Mouse (Mus musculus) megakaryocyte-erythroid progenitor cell, adult 5-6 weeks (primary cell): ENCODE data around the gene Palld. TPM values are rescaled to one million over a fixed set of nuclear protein-coding genes. Genes with fewer than 3 reads are reported as not detected.

Experiments
- ATAC-seq: replicated peaks from 2 replicates; pipeline ENCODE4 v1.8.0; 2016; ENCODE audit warnings: mild to moderate bottlenecking, inconsistent platforms; ENCODE audit not compliant: severe bottlenecking, poor library complexity, low FRiP score, low TSS enrichment
- total RNA-seq, 2 experiments: library from RNA; stranded (forward) in 1 of 2; stranded (reverse) in 1 of 2; fragments of 200-1000, 215-1000 nt in 1 of 2; fragments of >200 nt in 1 of 2; fragmentation: Nextera tagmentation in 1 of 2; gene quantifications; 2 replicates each; pipeline ENCODE4 v1.2.3; 2014 to 2017

The Palld gene
- total RNA-seq, 2 experiments from 2014 or later = 0.70 TPM; not detected in 1

DNA sequence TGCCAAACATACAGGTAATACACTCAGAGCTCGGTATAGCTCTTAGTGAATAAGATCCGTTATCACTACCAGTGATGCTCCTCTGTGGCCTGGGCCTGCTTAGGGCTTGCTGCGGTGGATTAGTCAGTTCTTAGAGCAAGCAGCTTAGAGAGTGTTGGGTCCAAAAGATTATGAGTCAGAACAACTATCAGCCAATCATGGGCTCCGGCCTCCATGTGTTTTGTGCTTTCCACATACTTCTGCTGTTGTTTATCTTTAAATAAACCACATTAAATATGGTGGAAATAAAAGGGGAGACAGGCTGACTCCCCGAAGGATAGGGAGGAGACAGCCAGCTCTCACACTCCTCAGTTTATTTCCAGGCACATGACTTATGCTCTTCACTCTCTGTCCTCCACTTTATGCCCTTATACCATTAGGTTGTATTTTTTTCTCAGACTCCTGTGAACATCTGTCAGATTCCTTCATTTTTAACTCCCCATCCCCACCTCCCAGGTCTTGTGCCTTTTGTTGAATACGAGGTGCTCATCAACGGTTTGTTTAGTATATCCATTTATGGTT lies 119.5 kb downstream of the Palld start:
- no peak for ATAC-seq

DNA sequence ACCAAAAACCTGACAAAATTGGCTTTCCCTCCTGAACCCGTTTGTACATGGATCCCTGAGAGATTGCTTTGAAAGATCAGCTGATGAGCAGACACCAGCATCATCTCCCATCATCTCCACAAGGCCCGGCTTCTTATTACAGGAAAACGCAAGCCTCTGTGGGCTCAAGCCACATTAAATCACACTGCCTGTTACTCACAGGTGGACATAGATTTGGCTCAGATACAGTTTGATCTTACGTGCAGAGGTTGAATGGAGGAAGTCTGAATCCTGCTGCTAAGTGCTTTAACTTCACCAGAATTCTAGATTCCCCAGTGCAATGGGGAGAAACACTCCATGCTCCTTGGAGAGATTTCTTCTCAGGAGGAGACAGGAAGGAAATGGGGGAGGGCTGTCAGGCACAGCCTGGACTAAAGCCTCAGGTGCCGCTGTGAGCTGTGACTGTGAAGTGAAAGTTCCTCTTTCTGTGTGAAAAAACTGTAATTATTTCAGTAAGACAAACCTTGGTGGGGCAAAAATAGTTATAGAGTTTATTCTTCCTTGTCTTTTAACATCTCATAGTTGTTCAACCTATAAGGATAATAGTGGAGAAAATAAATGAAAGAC lies 121.7 kb downstream of the Palld start:
- ATAC-seq = no peak

DNA sequence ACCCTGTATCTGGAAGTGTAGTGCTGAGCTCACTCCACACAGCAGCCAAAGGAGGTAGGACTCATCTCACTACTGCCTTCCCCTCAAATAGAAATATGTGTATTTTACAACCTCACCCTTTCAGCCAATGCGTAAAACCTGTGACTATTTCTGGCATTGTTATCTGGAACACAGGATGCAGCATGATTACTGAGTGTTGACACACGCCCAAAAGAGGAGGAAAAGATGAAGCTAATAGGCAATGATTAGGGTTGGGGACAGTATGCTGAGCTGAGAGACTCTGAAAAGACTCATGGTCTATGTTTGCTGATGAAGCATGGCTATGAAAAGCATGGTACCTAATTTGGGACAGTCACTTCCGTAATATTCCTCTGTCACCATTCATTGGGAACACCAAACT lies 124.3 kb downstream of the Palld start:
- ATAC-seq = no peak

DNA sequence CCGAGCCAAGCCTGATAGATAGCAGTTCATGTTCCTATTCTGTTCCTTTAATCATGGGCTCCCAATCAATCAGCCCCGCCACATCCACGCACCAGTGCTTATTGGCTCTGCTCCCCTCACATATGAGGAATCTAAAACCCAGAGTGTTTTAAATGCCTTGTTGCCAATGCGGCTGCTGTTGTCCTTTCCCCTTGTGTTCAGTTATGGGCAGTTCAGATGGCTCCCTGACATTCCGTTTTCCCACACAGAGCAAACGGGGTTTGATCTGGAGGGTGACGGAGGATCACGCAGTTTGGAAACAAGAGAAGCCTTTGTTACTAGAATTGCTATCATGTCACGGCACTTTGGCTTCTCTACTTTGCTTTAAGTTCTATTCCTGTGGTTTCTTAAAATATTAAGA lies 125.9 kb downstream of the Palld start:
- ATAC-seq = no peak

DNA sequence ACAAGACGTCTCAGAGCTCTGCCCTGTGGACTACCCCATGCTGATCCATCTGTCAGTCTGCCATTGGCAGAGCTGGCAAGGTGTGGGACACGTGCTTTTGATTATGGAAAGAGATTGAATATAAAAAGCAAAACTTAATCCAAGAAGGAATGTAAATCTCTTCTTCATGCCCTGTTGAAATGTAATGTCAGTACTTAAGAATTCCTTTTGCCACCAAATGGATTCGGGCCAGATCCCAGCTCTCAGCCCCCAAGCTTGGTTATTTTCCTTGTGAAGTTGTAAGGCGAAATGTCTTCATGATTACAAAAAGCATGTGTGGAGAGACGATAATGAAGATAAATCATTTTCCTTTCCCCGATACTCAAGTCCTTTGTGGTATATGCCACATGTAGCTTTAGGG lies 126.6 kb downstream of the Palld start:
- ATAC-seq = no peak

DNA sequence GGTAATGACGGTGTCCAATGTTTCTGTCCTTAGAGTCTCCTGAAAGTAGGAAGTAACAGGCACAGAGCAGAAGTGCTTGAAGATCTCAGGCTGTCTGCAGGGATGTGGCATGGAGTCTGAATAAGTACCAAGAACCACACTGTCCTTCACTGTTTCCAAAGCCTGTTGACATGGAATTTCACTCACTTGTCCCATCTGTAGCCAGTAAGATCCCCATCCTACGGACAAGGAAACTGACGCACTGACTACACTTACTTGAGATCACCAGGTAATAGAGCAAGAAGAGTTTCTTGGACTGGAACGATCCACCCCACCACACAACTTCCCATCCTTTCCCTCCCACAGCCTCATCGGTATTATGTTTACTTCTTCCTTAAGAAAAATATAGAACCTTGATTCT lies 128.3 kb downstream of the Palld start:
- ATAC-seq = no peak

DNA sequence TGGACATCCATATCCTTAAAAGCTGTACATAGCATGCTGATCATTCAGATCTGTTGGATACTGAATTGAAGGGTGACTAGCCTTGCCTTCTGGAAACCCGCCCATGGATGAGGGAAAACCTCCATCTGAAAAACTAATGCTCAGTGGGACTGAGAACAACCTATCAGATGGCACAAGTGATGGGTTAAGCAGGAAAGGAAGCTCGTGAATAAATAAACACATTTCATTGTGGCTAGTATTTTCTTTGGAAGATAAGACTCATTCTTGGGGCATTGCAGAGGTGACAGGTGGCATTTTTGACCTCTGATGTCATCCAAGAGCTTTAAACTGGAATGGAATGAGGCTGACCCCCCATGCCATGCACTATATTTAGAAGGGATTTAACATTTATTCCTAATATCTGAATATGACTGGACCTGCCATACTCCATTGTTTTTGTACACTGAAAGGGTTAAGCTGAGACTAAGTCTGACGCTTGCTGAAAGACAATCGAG lies 128.8 kb downstream of the Palld start:
- ATAC-seq = no peak

DNA sequence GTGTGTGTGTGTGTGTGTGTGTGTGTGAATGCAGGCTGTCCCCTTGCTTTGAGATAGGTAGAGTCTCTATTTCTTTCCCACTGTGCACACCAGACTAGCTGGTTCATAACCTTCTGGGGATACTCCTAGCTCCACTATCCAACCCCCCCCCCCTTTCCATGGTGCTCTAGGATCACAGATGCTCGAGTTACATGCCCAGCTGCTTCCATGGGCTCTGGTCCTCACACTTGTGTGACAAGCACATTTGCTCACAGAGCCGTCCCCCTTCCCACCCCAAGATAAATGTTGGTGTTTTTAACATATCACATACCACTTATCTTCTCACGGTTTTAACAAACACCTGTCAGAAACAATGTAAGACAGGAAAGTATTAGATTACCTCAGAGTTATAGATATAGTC lies 131.2 kb downstream of the Palld start:
- no peak for ATAC-seq

DNA sequence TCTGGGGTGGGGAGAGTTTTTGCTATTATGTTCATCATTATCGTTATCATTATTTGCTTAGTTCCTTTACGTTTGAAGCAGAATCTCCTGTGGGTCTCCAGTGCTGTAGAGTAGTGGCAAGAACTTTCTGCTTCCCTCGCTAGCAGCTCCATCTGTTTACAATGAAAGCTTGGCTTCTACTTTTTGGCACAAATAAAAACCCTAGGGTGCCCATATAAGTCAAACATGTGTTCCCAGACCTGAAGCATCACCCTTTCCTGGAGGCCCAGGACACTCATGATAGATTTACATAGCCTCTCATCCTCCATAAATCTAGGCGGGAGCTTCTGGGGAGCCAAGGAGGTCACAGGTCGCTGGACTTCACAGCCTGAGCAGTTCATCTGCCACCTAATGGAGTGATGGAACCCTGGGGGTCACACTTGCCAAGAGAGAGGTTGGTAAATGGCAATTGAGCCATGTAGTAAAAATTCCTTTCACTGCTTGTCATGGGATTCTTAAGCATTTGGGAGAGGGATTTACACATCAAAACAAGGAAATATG lies 133.1 kb downstream of the Palld start:
- ATAC-seq = no peak

DNA sequence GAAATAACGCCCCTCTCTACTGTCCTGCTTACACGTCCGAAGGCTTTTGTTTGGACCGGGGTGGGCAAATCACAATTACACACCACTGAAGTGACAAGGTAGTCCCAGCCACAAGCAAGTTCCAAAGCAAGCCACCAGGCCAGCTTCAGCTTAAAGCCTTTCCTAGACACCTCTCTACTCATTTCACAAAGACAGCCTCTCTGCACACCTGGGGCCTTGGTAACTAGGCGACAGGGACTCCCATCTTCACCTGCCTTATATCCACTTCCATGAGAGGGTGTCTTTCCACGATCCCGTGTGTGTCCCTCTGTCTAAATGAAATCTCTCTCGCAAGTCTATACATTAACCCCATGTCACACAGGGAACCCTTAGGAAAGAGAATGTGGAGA lies 142.3 kb downstream of the Palld start:
- no peak for ATAC-seq

DNA sequence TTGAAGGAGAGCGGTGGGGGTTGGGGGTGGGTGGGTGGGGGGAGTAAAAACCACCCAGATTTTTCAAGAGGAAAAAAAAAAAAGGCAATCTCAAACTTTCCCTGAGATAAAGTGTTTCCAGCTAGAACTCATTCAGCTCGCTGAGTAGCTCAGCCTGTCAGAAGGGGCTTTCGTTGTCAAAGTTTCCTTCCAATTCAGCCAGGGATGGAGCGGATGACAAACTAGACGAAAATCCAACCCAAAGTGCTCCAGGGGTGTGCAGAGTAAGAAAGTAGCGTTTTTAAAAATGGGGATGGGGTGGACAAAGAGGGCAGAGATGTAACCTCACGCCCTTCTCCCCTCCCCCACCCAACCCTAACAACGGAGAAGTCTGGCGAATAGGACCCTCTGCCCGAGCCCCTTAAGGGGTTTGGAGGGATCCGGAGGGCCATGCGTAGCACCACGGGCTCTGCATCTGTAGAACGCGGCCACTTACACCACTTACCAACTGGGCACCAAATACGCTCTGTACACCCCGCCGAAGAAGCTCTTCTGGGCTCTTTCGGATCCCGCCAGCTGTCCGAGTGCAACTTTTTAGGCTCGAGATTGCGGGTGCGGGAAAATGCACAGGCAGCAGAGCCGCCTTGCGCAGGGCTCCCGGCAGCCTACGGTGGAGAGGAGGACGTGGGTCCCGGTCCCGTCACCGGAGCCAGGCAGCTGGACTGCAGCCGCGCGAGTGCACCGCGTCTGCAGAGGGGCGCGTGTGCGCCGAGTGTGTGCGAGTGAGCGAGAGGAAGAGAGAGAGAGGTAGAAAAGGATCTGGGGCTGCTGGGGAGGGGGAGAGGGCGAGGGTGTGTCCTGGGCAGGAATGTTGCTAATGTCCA lies 142.9 kb downstream of the Palld start:
- ATAC-seq = no peak

DNA sequence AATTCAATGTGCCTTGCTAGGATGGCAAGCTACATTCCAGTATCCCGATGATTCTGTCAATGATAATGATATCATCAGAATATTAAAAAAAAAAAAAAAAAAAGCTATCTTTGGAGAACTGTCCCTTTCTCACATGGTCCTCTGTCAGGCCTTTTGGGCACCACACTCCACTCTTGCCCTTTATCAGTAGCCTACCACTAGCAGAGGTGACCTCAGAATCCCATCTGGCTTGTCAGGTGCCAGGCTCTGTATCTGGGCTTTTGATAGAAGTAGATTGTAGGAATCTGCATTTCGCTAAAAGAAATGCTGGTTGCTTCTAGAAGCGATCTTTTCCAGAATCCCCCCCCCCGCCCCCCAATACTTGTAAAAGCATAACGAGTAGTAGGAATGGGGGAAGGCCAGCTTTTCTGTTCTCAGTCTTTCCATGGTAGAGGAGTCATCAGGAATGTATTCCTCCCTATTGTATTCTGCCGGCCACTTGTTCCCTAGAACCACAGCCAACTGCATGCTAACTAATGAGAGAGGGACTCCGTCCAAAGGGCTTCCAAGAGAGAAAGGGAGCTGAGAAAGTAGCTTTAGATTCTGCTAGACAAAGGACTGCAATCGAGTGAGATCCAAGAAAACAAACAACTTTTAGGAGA lies 143.7 kb downstream of the Palld start:
- ATAC-seq = no peak

DNA sequence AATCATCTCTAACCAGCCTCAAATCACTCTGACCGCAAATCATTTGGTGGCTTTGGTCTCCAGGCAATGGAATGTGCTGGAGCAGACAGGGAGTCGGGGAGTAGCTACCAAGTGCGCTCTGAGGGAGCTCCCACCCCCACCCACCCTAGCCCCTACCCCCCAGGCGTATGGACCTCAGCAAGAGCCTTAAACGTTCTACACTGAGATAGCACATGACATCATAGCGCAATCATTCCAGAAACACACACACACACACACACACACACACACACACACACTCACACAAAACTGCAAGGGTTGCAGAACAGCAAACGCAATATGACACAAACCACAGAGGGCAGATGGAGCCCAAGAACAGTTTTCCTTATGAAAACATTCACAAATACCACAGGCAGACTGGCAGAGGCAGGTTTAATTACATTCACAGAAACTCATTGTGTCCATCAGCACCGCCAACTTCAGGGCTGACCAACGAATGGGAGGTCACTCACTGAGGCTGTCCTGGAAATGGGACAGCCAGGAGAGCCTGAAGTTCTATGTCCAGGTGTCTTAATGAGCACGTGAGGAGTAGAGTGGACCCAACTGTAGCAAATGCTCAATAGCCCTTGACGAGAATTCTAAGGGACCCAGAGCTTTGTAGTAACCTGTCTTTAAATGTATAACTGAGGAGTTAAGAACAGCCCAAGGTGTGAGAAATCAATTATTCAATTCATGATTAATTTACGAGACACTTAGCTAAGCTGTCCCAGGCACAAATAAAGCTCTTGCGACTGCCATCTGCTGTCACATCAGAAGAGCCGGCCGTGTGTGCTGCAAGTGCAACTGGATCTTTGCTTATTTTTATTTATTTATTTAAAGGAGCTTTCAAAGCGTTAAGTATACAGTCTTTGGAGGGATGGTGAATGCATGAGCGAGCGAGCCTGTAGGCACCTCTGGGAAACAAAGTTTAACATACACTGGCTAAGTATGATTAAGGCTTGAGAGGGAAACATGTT lies 145.2 kb downstream of the Palld start:
- no peak for ATAC-seq

DNA sequence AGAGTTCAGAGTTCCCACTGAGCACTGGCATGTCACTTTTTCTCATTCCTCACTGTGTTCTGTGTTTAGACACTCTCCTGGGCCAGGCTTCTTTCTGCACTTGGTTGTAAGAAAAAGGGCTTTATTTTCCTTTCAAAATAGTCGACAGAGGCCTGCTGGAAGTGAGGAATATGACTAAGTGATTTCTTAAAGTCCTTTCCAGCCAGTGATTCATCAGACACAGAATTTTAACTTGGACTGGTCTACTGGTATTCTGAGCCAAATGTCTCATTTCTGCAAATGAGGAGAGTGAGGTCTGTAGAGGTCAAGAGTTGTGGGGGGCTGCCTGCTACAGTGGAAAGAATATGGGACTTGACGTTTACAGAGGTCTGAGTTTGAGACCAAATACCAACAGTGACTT lies 147.3 kb downstream of the Palld start:
- no peak for ATAC-seq

DNA sequence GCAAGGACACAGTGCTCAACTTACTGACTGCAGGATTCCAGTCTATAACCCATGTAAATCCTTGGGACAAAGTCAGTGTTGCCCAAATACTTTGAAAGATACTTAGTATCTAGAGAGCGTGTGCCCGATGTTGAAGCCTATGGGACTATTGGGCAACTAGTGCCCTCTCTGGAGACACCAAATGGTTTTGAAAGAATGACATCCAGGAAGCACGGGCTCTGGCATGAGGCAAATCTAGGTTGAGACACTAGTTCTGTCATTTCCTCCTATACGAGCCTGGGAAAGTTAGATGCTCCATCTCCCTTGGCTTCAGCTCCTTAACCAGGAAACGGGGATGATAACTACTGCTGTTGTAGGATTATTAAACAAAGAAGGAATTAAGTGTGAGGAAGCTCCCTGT lies 155.4 kb downstream of the Palld start:
- no peak for ATAC-seq

DNA sequence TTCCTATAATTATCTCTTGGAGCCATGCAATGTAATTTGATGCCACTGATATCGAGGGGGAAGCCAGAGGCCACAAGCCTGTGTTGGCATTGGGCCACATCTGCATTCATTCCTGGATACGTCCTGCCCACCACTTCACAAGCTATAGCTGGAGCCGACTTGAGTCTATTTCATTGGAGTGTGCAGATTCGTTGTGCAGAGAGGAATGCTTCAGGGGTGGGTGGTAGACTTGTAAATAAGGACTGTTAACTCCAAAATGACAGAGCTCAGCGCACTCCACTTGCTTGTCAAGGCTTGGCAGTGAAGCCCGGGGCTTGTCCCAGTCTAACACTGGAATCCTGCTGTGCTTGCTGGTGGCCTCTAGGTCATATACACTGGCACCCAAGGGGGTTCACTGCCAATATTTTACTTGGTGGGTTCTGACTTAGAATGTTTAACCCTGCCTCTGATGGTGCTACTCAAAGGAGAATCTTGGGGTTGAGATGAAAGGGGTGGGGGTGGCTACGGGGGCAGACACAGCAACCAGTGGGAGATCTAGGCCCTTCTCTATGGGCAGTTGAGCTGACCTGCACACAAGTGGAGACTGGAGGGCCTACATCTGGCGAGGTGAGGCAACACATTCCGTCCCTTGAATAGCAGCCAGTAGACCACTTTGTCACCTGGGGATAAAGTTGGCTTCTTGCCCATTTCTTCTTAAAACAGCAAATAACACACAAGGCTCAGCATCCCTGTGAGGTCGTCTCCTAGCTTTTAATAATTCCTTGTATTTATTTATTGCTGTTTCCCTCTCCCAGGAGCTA lies 157.1 kb downstream of the Palld start:
- ATAC-seq = peak; percentile 68

DNA sequence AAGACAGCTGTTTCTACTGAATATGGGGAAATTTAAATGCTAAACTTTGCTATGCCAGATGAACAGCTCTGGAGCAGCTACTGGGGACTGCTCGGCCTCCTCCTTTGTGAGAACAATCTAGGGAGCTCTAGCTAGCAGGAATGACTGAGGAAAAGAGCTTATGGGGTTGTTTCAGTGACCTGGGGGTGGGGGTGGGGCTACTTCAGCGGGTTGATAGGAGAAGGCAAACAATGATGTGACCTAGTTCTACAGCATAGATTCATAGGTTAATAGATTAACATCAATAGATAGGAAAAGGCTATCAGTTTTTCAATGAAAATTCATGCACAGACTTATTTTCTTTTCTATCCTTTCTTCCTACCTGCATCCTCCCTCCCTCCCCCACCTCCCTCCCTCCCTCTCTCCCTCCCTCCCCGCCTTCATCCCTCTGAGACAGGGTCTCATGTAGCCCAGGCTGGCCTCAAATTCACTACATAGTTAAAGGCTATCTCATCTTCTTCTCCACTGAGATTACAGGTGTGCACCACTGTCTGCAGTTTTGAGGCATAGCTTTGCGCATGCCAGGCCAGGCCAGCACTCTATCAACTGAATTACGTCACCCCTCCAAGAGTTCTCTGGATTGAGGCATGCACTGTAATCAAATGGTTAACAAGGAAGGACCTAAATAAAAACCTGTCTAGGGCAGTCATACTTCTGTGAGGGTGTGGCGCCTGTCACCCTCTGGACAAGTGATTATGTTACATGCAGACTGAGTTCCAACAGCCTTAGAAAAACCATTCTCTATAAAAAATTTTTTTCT lies 158.5 kb downstream of the Palld start:
- ATAC-seq = no peak
